Mouse (Mus musculus): ENCODE measurements around the gene Mogat2.

GRCm38 (mm10) chr7:99169717-99170403 is 68.6 kb downstream of the Mogat2 start:
- no peak for TF ChIP-seq CTCF (IDR thresholded peaks at IDR 0.05; ENCODE audit: borderline replicate concordance, insufficient read depth, low read depth, low read length)
- no peak for TF ChIP-seq POLR2A (IDR thresholded peaks at IDR 0.05; ENCODE audit: borderline replicate concordance, insufficient read depth, low read length)
